Mouse (Mus musculus): ENCODE measurements around the gene Taf9b.
"Not testable (repeated sequence)": the region's sequence is repeated elsewhere in the genome, so short reads cannot be mapped to it uniquely, and the experiment has no call there.

The Taf9b gene

DNA sequence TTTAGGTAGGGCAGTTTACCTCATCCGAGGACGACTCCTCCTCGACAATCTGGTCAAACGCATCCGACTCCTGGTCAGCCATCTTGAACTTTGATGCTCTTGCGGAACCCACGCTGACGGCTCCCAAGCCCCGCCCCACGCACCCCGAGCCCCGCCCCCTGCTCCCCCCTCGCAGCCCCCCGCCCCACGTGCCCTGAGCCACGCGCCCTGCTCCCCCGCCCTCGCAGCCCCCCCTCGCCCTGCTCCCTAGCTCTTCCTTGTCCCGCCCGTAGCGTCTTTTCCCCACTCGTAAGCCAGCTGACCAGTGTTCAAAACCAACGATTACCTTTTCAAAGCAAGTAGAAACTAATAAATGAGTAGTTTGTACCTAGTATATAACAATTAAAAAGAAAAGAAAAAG, at the start of gene Taf9b:
Taf9b (minus strand) TSS at position 101 of the 400 bp plus-strand sequence.
- in situ Hi-C loops (cut with MboI; ENCODE audit: low sequenced_read_pairs) = no loop called here

DNA sequence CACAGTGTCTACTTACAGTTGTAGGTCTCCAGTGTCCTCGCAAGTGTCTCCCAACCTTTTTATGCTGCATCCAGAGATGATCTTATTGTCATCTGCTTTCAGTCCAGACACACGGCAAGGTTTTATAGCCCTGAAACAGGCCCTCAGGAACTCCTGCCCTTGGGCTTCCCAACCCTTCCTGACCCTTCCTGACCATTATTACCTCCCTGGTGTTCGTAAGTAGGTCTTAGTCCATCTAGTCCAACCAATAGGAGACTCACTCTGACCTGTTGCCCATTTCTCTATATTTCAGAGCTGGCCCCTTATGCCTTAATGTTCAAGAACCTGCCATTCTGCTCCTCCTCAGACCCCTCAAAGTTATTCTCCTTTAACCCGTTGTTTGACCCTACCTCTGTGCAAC, 34.3 kb upstream of the Taf9b start, which contains the start of gene Fnd3c2:
Fnd3c2 (minus strand) TSS at position 101 of the 400 bp plus-strand sequence.
- in situ Hi-C loops (cut with MboI; ENCODE audit: low sequenced_read_pairs) = no loop called here

DNA sequence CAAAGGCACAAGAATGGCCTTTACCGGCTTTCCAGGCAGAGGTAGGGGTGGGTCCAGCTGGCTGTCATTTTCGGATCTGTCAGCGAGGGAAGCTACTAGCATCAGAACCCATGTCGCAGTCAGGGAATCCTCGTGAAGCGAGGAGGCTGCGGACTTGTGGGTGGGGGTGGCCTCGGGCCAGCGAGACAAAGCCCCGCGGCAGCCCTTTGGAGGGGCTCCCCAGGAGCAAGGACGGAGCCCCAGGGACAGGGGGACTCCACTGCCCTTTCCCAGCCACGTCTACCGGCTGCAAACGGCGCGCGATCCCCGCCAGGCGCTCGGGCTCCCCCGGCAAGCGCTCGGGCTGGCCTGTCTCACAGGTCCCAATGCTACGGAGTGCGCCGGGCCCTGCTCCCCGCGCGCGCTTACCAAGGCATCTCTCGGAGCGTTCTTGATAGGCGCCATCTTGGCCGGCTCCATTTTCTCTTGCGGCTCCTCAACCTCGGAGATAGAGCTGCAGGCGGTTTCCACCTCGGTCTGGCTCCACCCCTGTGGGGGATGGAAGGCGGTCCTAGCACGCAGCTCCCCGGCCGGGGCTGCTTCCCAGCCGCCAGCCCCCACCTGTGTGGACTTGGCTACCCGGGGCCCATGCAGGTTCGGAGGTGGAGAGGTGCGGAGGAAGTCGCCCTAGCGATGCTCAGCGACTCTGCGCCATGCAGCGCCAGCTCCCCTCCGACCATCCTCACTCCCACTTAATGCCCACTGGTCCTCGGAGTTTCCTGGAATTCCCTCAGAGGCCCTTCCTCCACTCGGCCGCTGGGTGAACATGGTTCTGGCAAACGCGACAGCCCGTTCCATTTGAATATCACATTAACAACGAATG, 1.6 kb downstream of the Taf9b start:
- in situ Hi-C loops (cut with MboI; ENCODE audit: low sequenced_read_pairs) = no loop called here

DNA sequence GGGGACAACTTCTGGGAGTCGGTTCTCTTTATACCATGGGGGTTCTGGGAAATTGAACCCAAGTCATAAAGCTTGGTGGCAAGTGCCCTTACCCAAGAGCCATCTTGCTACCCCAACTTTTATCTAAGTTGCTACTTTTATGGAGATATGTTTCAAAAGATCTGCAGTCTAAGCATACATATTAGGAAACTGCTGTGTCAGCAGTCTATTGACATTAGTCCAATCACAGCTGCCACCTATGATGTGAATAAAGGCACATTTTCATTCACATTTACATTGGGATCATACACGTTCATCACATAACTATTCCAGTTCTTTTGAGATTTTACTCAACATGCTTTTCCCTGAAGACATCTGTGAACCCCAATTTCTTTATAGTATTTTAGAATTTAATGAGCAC, 11.9 kb downstream of the Taf9b start:
- in situ Hi-C loops (cut with MboI; ENCODE audit: low sequenced_read_pairs) = no loop called here

DNA sequence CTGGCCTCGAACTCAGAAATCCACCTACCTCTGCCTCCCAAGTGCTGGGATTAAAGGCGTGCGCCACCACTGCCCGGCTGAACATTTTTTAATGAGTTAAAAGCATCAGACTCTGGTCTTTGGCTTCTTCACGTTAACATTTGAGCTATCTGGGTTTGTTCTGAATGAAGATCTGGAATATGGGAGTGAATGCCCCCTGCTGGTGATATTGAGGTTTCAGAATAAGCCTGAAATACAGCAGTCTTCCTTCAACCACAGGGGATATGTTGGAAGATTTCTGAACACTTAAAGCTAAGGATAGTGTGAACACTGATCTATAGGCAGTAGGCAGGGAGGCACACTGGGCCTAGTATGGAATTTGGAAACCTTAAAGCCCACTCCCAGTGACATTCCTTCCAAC, 22.1 kb downstream of the Taf9b start:
- in situ Hi-C loops (cut with MboI; ENCODE audit: low sequenced_read_pairs) = no loop called here

DNA sequence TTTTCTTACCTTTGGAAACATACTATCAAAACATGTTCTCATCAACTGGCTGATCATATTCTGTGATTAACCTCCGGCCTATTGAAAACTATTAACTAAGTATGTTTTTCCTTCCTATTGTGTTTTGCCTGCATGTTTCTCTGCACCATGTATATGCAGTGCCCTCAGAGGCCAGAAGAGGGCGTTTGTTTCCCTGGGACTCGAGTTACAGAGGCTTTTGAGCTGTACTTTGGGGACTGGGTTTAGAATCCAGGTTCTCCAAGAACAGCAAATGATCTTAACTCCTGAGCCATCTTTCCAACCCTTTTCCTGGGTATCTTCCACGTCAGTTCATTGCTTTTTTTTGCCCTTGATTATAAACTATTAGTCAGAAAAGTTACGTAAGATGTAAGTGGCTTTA, 23.6 kb downstream of the Taf9b start:
- in situ Hi-C loops (cut with MboI; ENCODE audit: low sequenced_read_pairs) = no loop called here

DNA sequence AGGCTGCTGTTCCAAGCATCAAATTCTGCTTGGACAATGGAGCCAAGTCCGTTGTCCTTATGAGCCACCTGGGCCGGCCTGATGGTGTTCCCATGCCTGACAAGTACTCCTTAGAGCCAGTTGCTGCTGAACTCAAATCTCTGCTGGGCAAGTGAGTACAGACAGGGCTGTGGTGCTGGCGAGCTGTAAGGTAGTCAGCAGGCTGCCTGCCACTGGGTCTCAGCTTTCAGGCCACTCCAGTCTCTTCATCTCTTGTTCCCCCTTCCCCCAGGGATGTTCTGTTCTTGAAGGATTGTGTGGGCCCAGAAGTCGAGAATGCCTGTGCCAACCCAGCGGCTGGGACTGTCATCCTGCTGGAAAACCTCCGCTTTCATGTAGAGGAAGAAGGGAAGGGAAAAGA, 26.6 kb downstream of the Taf9b start:
- in situ Hi-C loops (cut with MboI; ENCODE audit: low sequenced_read_pairs) = not testable (repeated sequence)

DNA sequence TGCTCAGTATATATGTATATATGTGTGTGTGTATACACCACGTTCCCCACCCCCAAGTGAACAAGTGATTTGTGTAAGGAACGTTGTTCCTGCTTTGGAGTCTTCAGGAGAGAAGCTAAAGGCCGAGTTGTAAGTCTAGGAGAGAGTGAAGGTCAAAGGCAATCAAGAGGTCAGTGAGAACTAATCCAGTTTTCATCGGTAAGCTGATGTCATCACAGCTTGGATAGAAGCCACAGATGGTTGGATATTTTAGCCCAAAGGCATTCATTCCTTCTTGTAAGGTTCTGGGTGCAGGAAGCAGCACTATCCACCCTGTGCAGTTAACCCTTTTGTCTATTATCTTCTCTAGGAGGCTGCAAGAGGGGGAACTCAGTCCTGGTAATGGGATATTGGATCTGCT, 30.9 kb downstream of the Taf9b start:
- in situ Hi-C loops (cut with MboI; ENCODE audit: low sequenced_read_pairs) = no loop called here

DNA sequence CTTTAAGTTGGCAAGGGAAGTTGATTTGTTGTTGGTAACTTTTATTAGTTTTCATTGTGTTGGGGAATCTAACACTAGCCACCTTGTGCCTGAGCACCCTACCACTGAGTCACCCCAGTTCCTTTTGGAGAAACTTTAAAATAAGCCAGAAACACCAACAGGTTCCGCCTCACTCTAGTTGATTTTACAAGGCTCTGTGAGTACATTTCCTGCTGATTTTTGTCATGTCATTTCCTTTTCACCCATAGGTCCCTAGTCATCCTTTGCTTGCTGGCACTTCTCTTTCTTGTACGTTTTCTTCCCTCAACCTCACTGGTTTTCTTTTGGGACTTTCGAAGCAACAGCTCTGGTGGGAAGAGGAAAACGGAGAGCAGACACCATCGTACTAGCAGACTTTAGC, 31.6 kb downstream of the Taf9b start:
- in situ Hi-C loops (cut with MboI; ENCODE audit: low sequenced_read_pairs) = no loop called here

DNA sequence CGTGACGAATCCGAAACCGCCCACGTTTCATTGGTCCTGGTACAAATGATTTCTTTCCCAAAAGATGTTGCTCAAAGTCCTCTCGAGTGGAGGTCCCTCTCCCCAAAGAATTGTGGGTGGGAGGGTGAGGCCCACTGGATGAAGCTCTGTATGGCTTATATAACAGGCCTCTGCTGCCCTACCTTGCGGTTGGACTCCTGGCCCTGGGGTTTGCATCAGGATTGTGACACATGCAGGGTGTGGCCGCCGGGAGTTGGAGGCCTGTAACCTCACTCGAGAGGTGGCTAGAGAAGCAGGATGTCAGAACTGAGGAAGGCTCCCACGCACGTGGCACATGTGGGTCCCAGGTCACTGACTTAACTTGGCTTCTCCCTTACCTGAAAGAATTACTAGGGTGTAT, 33.2 kb downstream of the Taf9b start:
- in situ Hi-C loops (cut with MboI; ENCODE audit: low sequenced_read_pairs) = no loop called here

DNA sequence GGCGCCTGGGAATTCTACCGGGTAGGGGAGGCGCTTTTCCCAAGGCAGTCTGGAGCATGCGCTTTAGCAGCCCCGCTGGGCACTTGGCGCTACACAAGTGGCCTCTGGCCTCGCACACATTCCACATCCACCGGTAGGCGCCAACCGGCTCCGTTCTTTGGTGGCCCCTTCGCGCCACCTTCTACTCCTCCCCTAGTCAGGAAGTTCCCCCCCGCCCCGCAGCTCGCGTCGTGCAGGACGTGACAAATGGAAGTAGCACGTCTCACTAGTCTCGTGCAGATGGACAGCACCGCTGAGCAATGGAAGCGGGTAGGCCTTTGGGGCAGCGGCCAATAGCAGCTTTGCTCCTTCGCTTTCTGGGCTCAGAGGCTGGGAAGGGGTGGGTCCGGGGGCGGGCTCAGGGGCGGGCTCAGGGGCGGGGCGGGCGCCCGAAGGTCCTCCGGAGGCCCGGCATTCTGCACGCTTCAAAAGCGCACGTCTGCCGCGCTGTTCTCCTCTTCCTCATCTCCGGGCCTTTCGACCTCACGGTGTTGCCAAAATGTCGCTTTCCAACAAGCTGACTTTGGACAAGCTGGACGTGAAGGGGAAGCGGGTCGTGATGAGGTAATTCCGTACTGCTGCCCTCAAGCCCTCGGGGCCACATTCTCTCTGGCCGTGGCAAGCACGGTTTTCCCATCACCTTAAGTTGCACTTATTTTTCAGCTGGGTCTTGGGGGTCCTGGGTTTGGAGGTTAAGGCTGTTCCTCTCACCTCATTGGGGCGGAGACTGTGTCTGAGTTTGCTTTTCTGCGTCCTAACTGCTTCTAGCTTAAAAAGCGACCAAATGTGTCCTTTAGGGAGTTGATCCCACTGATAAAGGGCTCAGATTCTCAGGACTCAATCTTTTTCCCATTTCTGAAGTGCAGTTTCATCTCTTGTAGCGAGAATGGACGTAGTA, 34.0 kb downstream of the Taf9b start, which contains the start of gene Pgk1:
Pgk1 (plus strand) TSS at position 388 of the 937 bp plus-strand sequence.
- in situ Hi-C loops (cut with MboI; ENCODE audit: low sequenced_read_pairs) = no loop called here

DNA sequence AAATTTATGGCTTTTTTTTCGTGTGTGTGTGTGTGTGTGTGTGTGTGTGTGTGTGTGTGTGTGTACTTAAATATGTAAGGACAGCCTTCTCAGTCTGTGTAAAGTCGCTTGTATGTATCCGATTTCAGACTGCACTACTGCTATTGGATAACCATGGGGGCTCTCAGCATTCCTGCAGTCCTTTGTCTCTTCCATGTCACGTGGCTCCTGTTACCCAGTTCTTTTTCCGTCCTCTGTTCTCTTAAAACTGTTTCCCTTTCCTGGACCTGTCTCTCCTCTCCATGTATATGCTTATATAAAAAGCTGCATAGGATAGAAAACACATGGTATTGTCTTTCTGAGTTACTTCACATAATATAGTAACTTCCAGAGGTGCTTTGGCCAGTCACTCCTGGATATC, 35.3 kb downstream of the Taf9b start:
- in situ Hi-C loops (cut with MboI; ENCODE audit: low sequenced_read_pairs) = no loop called here

DNA sequence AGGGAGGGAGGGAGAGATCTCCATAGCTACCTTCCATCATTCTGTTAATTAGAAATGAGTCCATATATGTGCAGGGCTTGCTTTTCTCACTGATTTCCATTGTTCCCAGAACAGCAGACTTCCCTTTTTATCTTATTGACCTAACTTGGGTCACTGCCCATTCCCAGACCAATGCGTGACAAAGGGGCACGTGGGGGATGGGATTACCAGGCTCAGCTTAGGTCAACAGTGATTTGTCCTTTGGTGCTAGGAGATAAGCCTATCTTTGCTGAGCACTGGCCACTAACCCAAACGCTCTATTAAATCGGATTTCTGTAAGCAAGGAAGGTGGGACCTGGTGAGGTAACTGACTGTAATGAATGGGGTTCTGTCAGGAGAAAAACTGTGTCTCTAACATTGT, 36.7 kb downstream of the Taf9b start:
- in situ Hi-C loops (cut with MboI; ENCODE audit: low sequenced_read_pairs) = no loop called here

DNA sequence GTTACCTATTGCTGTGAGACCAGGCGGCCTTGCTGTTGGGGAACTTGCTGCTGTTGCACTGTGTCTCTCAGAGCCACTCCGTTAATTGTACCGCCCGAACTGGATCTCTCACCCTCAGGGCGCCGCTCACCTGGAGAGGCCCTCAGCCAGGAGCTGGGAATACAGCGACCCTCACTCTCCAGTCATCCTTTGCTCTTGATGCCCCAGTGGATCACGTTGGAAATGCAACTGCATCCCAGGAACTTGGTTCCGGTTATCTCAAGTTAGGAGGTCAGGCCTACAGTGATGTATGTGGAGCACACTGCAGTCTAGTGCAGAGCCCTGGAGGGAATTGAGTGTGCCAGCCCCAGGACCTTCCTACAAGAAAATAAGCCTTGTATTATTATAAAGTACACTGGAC, 44.6 kb downstream of the Taf9b start:
- in situ Hi-C loops (cut with MboI; ENCODE audit: low sequenced_read_pairs) = no loop called here

DNA sequence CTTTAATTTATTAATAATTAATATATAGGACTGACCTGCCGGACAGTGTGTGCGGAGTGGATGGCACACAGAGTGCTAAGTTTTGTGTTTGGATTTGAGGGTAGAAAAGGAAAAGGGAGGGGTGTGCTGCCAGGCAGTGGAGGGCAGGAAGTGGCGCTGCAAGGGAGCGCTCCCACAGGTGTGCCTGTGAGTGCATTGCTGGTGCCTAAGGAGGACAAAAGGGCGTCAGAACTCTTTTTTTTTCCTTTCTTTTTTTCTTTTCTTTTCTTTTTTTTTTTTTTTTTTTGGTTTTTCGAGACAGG, 49.2 kb downstream of the Taf9b start:
- in situ Hi-C loops (cut with MboI; ENCODE audit: low sequenced_read_pairs) = no loop called here

DNA sequence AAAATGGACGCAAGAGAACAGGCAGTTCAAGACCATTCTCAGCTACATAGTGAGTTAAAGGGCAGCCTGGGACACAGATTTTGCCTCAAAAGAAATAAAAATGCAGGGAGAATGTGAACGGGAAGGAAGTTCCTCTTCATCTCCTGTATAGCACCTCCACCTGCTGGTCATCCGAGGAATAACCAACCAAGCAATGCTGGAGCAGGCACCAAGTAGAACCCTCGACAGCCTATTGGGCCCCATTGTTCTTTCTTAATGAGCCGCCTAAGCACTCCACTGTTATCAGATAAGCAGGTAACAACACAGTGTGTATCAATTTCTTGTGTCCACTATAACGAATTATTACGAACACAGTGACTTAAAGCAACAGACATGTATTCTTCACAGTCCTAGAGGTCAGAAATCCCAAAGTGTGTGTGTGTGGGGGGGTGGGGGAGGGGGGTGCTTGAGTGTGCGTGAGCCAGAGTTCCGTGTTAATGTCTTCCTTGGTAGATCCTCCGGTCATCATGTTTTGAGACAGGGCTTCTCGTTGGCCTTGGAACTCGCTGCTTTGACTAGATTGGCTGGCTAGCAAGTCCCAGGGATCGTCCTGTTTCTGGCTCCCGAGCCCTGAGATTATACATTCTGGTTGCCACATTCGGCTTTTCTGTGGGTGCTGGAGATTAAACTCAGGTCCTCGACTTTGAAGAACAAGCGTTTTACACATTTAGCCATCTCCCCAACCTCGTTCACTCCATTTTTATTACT, 49.7 kb downstream of the Taf9b start:
- in situ Hi-C loops (cut with MboI; ENCODE audit: low sequenced_read_pairs) = no loop called here

DNA sequence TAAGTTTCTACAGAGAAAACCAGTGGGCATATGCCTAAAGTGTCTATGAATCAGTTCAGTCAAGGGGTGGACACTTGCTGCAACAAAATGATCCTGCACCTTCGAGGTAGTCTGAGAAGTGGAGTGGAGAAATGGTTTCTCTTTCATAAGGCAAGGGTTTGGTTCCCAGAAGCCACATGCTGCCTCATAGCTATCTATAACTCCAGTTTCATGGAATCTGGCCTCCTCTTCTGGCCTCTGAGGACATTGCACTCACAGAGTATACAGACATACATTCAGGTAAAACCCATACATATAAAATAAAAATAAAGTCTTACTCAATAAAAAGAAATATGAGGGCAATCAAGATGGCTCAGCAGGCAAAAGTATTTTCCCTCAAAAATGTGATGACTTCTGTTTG, 55.9 kb downstream of the Taf9b start:
- in situ Hi-C loops (cut with MboI; ENCODE audit: low sequenced_read_pairs) = loop anchor here (5.0 kb wide), 1 partner anchor 143 kb away; no protein-coding TSS in a partner anchor

DNA sequence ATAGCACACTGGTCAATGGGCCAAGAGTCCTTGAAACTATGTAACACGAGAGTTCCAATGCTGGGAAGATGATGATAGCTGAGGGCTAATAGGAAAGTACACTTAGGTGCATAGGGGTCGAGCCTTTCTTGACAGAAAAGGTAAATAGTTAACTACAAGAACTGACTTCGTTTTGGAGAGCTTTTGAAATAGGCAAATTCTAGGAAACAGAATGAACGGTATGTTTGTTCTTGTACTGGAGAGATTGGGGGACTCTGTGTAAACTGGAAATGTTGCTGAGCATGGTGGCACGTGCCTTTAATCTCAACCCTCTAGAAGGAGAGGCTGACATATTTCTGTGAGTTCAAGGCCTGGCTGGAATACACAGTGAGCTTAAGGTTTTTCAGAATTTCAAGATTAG, 56.4 kb downstream of the Taf9b start:
- in situ Hi-C loops (cut with MboI; ENCODE audit: low sequenced_read_pairs) = no loop called here

DNA sequence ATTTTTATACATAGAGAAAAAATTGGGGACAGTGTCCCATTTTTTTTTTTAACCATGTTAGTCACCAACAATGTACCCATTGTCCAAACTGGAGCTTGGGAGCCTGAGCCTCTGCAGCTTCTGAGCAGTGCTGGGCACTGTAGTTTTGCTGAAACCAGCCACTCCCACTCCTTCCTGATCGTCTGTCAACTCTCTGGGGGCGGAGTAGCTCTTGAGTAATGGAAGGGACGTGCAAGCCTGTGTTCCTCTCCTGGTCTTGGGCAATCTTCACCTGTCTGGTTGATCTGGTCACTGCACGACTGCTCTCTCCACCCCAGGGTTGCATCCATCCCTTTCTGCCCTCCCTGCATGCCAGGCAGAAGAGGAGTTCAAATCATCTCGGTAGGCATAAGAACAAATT, 57.0 kb downstream of the Taf9b start:
- in situ Hi-C loops (cut with MboI; ENCODE audit: low sequenced_read_pairs) = no loop called here
